Mouse (Mus musculus) intestine, embryonic 16.5 days (tissue): Measurements from ENCODE around the gene Snx30. TPM values are rescaled to one million over a fixed set of nuclear protein-coding genes. Genes with fewer than 3 reads are reported as not detected.

ENCODE experiments used
- ATAC-seq: fragments of 200-750 bp; cut with Nextera tagmentation; 2 replicates; pipeline ENCODE4 v1.8.0; 2017; ENCODE audit warnings: moderate TSS enrichment, moderate library complexity
- H3K27ac ChIP-seq: fragments of 300-500 bp; sonication (generic); 2 replicates; pipeline ENCODE4 v1.5.1; 2014; ENCODE audit warnings: mild to moderate bottlenecking, low read length
- H3K27me3 ChIP-seq: fragments of 300-500 bp; sonication (generic); replicated peaks from 2 replicates; pipeline ENCODE4 v1.6.1; 2014; ENCODE audit warnings: low read length, control low read depth, mixed read lengths; ENCODE audit not compliant: control insufficient read depth, insufficient read depth
- H3K36me3 ChIP-seq: fragments of 300-500 bp; sonication (generic); 2 replicates; pipeline ENCODE4 v1.6.1; 2014; ENCODE audit warnings: low read length, control low read depth; ENCODE audit not compliant: control insufficient read depth, insufficient read depth
- H3K4me1 ChIP-seq: fragments of 300-500 bp; sonication (generic); 2 replicates; pipeline ENCODE4 v1.6.1; 2014; ENCODE audit warnings: low read length, control low read depth, mixed read lengths; ENCODE audit not compliant: control insufficient read depth, insufficient read depth
- H3K4me2 ChIP-seq: fragments of 300-500 bp; sonication (generic); 2 replicates; pipeline ENCODE4 v1.6.1; 2014; ENCODE audit warnings: low read depth, low read length, control low read depth
- H3K4me3 ChIP-seq: fragments of 300-500 bp; sonication (generic); 2 replicates; pipeline ENCODE4 v1.5.1; 2014; ENCODE audit warnings: mild to moderate bottlenecking, low read length
- H3K9ac ChIP-seq: fragments of 300-500 bp; sonication (generic); 2 replicates; pipeline ENCODE4 v1.6.1; 2014; ENCODE audit warnings: low read depth, low read length
- H3K9me3 ChIP-seq: fragments of 300-500 bp; sonication (generic); 2 replicates; pipeline ENCODE4 v1.6.1; 2016; ENCODE audit warnings: low read length, control low read depth; ENCODE audit not compliant: control insufficient read depth
- WGBS: fragments of 180-500 bp; shearing (Covaris S2); extraction: QIAGEN DNeasy Blood & Tissue Kit; methylation state at CpG from one replicate; pipeline ENCODE4 v1.1.7; 2014; 5-methylcytosine and 5-hydroxymethylcytosine counted together
- polyA plus RNA-seq: library from polyadenylated mRNA; unstranded; fragments of >200 nt; fragmentation: Nextera tagmentation; extraction: Ambion mirVana; gene quantifications from 2 replicates; pipeline ENCODE4 v1.2.1, GENCODE M21; 2015

Gene Snx30
- polyA plus RNA-seq, 1 experiment from 2014 or later, result 5.2 TPM

- no peaks in the 10 kb centered on the region; the same call in 1 of the 2 replicates for H3K27me3 ChIP-seq
- no peaks in the 10 kb centered on the region for H3K36me3 ChIP-seq
- no peak for ATAC-seq
- no peak overlapping the region for H3K27ac ChIP-seq
- H3K4me3 ChIP-seq, result no peak overlapping the region
- H3K9me3 ChIP-seq, result no peaks in the 10 kb centered on the region
- H3K4me1 ChIP-seq, result no peaks in the 10 kb centered on the region
- no peak overlapping the region for H3K9ac ChIP-seq
- WGBS, result 77% methylated on average over 3 of the region's 3 CpGs
- no peak overlapping the region for H3K4me2 ChIP-seq
Observed at GRCm38 (mm10) chr4:59927666-59928065, 122.0 kb downstream of the Snx30 start.

- H3K4me3 ChIP-seq, result no peak overlapping the region
- H3K27me3 ChIP-seq, result no peaks in the 10 kb centered on the region; the same call in 1 of the 2 replicates
- no peak overlapping the region for H3K27ac ChIP-seq
- ATAC-seq, result peak; percentile 40; the same call in 1 of the 2 replicates
- no peaks in the 10 kb centered on the region for H3K36me3 ChIP-seq
- no peaks in the 10 kb centered on the region for H3K4me1 ChIP-seq
- no peak overlapping the region for H3K9ac ChIP-seq
- 25% methylated on average over 6 of the region's 6 CpGs for WGBS
- H3K4me2 ChIP-seq, result no peak overlapping the region
- no peaks in the 10 kb centered on the region for H3K9me3 ChIP-seq
Observed at GRCm38 (mm10) chr4:59928347-59928746, 122.7 kb downstream of the Snx30 start.

GRCm38 (mm10) chr4:59932505-59933281 is 127.1 kb downstream of the Snx30 start:
- 53% methylated on average over 6 of the region's 6 CpGs for WGBS
- Histone ChIP-seq H3K9ac (no peak overlapping the region), H3K4me2 (no peak overlapping the region), H3K36me3 (no peaks in the 10 kb centered on the region), H3K4me1 (no peaks in the 10 kb centered on the region), H3K27me3 (no peaks in the 10 kb centered on the region; the same call in 1 of the 2 replicates), H3K4me3 (no peak overlapping the region), H3K9me3 (no peaks in the 10 kb centered on the region), H3K27ac (no peak overlapping the region)
- peak; percentile 68 for ATAC-seq

- no peak overlapping the region for H3K4me3 ChIP-seq
- no peak overlapping the region for H3K4me2 ChIP-seq
- H3K9me3 ChIP-seq, result no peaks in the 10 kb centered on the region
- peak; percentile 50; the same call in 1 of the 2 replicates for ATAC-seq
- H3K27me3 ChIP-seq, result no peaks in the 10 kb centered on the region
- no peaks in the 10 kb centered on the region for H3K4me1 ChIP-seq
- 67% methylated on average over 2 of the region's 2 CpGs for WGBS
- no peak overlapping the region for H3K27ac ChIP-seq
- no peaks in the 10 kb centered on the region for H3K36me3 ChIP-seq
- H3K9ac ChIP-seq, result no peak overlapping the region
Observed at GRCm38 (mm10) chr4:59937543-59937942, 131.9 kb downstream of the Snx30 start.

Other genes with a start within 250 kb of the Snx30 start
- 18.8 and 19.1 TPM in 2 replicates for gene Hsdl2, start 224.3 kb upstream of the Snx30 start, polyA plus RNA-seq
- 9.6 and 10.8 TPM in 2 replicates for gene E130308A19Rik, start 179.6 kb upstream of the Snx30 start, polyA plus RNA-seq
- 33.3 and 37.6 TPM in 2 replicates for gene Inip, start 4.3 kb upstream of the Snx30 start, polyA plus RNA-seq
- gene Slc46a2, start 109.2 kb downstream of the Snx30 start, polyA plus RNA-seq, result not detected in 2 replicates
- not detected in 2 replicates for gene Mup4, start 154.9 kb downstream of the Snx30 start, polyA plus RNA-seq
- not detected in 2 replicates for gene Mup6, start 158.5 kb downstream of the Snx30 start, polyA plus RNA-seq